Mouse (Mus musculus) heart, adult 2 months (tissue): ENCODE results near the gene Mad1l1. TPM values are rescaled to one million over a fixed set of nuclear protein-coding genes. Genes with fewer than 3 reads are reported as not detected.
"Not testable (repeated sequence)": the region's sequence is repeated elsewhere in the genome, so short reads cannot be mapped to it uniquely, and the experiment has no call there.

Experiments
- DNase-seq, 2 experiments: peaks; one replicate each; pipeline ENCODE4 v3.0.0; 2021
- H3K27ac ChIP-seq: fragments of 200-600 bp; 2 replicates; pipeline ENCODE4 v1.8.1; 2022
- H3K27me3 ChIP-seq: fragments of 200-500 bp; 2 replicates; pipeline ENCODE4 v1.6.1; 2012; ENCODE audit warnings: mild to moderate bottlenecking, low read length, inconsistent platforms, mixed read lengths; ENCODE audit not compliant: control insufficient read depth, insufficient read depth
- H3K36me3 ChIP-seq: fragments of 200-500 bp; 2 replicates; pipeline ENCODE4 v1.6.1; 2012; ENCODE audit warnings: low read length, inconsistent platforms; ENCODE audit not compliant: control insufficient read depth, insufficient read depth
- H3K4me1 ChIP-seq: fragments of 200-500 bp; 2 replicates; pipeline ENCODE4 v1.6.1; 2011; ENCODE audit warnings: low read length; ENCODE audit not compliant: control insufficient read depth, insufficient read depth
- H3K4me3 ChIP-seq: fragments of 200-600 bp; 2 replicates; pipeline ENCODE4 v1.8.1; 2022
- H3K79me2 ChIP-seq: fragments of 200-500 bp; replicated peaks from 2 replicates; pipeline ENCODE4 v1.6.1; 2012; ENCODE audit warnings: mild to moderate bottlenecking, inconsistent platforms, low read length, moderate library complexity, mixed read lengths; ENCODE audit not compliant: control insufficient read depth, insufficient read depth
- H3K9ac ChIP-seq: fragments of 200-500 bp; 2 replicates; pipeline ENCODE4 v1.6.1; 2012; ENCODE audit warnings: low read depth, mild to moderate bottlenecking, control low read depth, inconsistent platforms, low read length, mixed read lengths
- CTCF ChIP-seq: fragments of 200-600 bp; IDR thresholded peaks from 2 replicates; pipeline ENCODE4 v1.8.1; 2022; ENCODE audit warnings: antibody characterized with exemption, mild to moderate bottlenecking, moderate library complexity
- EP300 ChIP-seq: fragments of 200-500 bp; IDR thresholded peaks from 2 replicates; pipeline ENCODE4 v1.6.1; 2011; ENCODE audit warnings: low read depth, low read length, control low read depth; ENCODE audit not compliant: insufficient read depth
- POLR2A ChIP-seq: fragments of 200-500 bp; IDR thresholded peaks from 2 replicates; pipeline ENCODE4 v1.6.1; 2011; ENCODE audit warnings: mild to moderate bottlenecking, low read depth, low read length, control low read depth; ENCODE audit not compliant: insufficient read depth
- WGBS: fragments of 180-500 bp; shearing (Covaris S2); methylation state at CpG from one replicate; pipeline ENCODE4 v1.1.7; 2018; 5-methylcytosine and 5-hydroxymethylcytosine counted together
- intact Hi-C: fragments of 180-260 bp; cut with DNase I; formaldehyde crosslinking; loops from one replicate; pipeline ENCODE4 v1.15.1; 2025
- long read RNA-seq: library from polyadenylated mRNA; stranded (forward); transcript quantifications from one replicate; pipeline ENCODE4 v2.0.0, GENCODE M21; 2021
- polyA plus RNA-seq: library from polyadenylated mRNA; depleted of rRNA; stranded (reverse); fragments of >200 nt; gene quantifications from 2 replicates; pipeline ENCODE4 v1.2.3, GENCODE M21; 2012; rRNA removed
- total RNA-seq, 2 experiments: library from RNA; stranded (reverse); gene quantifications; 2 replicates each; pipeline ENCODE4 v1.2.3; 2021

Mad1l1 gene
- total RNA-seq (10 to 100 TPM in 1 of 2 experiments, 1 to 10 TPM in 1; 9.4 to 12.2 TPM), polyA plus RNA-seq (10.1 and 12.4 TPM in 2 replicates)
- long read RNA-seq, transcript Mad1l1-201 (18 exons, 2,640 nt), result major isoform, 9 of 16 reads
- long read RNA-seq, partial matches to known transcripts, result 2 of 16 reads
- long read RNA-seq, other reads (novel, unspliced or antisense), result 5 of 16 reads

GRCm38 (mm10) chr5:140321042-140321755 lies at the start of gene Mad1l1, which contains the start of gene Nudt1:
Gene Mad1l1 (minus strand): TSS chr5:140321552.
Gene Nudt1 (plus strand): TSS chr5:140321656.
- H3K9ac ChIP-seq, result peak within 1 kb of the TSS; percentile 98
- TF ChIP-seq POLR2A, result peak; percentile 79
- TF ChIP-seq EP300, result no peak
- peak; percentile 54 for TF ChIP-seq CTCF
- no peaks in the 10 kb centered on the region for H3K36me3 ChIP-seq
- peak within 1 kb of the TSS; percentile 91 for H3K27ac ChIP-seq
- peaks cover 6% of the 10 kb centered on the region for H3K79me2 ChIP-seq
- under 1% methylated on average over 60 of the region's 60 CpGs for whole genome bisulfite sequencing
- DNase-seq, result peak; percentile 94 to 96
- H3K27me3 ChIP-seq, result no peaks in the 10 kb centered on the region
- intact Hi-C loops, result no loop called here
- peaks cover 2% of the 10 kb centered on the region for H3K4me1 ChIP-seq
- H3K4me3 ChIP-seq, result peak within 1 kb of the TSS; percentile 64

GRCm38 (mm10) chr5:140370446-140371254 lies 49.3 kb upstream of the Mad1l1 start:
- DNase-seq, result peak; percentile 47 to 57
- Histone ChIP-seq H3K27ac (peak overlapping the region; percentile 45; the same call in 1 of the 2 replicates), H3K79me2 (peaks cover 3% of the 10 kb centered on the region; the same call in 1 of the 2 replicates), H3K4me3 (no peak overlapping the region), H3K27me3 (no peaks in the 10 kb centered on the region), H3K36me3 (no peaks in the 10 kb centered on the region), H3K4me1 (peaks cover 8% of the 10 kb centered on the region), H3K9ac (no peak overlapping the region)
- intact Hi-C loops, result no loop called here
- WGBS, result 33% methylated on average over 6 of the region's 6 CpGs
- no peak for TF ChIP-seq CTCF
- no peak for TF ChIP-seq POLR2A
- TF ChIP-seq EP300, result no peak

- Histone ChIP-seq H3K36me3 (no peaks in the 10 kb centered on the region), H3K79me2 (peaks cover 3% of the 10 kb centered on the region; the same call in 1 of the 2 replicates), H3K27ac (no peak overlapping the region), H3K4me1 (peaks cover 8% of the 10 kb centered on the region), H3K27me3 (no peaks in the 10 kb centered on the region), H3K4me3 (no peak overlapping the region), H3K9ac (no peak overlapping the region)
- no peak for DNase-seq
- no peak for TF ChIP-seq EP300
- no peak for TF ChIP-seq POLR2A
- TF ChIP-seq CTCF, result no peak
- intact Hi-C loops, result no loop called here
- 83% methylated on average over 2 of the region's 2 CpGs for WGBS
Measured at GRCm38 (mm10) chr5:140369466-140369865, 48.1 kb upstream of the Mad1l1 start.

- WGBS, result 94% methylated on average over 4 of the region's 4 CpGs
- Histone ChIP-seq H3K4me1 (peaks cover 8% of the 10 kb centered on the region), H3K27ac (no peak overlapping the region), H3K4me3 (no peak overlapping the region), H3K79me2 (peaks cover 1% of the 10 kb centered on the region; the same call in 1 of the 2 replicates), H3K27me3 (no peaks in the 10 kb centered on the region), H3K9ac (no peak overlapping the region), H3K36me3 (no peaks in the 10 kb centered on the region)
- TF ChIP-seq CTCF (no peak), EP300 (no peak), POLR2A (no peak)
- intact Hi-C loops, result no loop called here
- DNase-seq, result no peak
Measured at GRCm38 (mm10) chr5:140368926-140369325, 47.6 kb upstream of the Mad1l1 start.

GRCm38 (mm10) chr5:140368126-140368525 lies 46.8 kb upstream of the Mad1l1 start:
- intact Hi-C loops, H3K36me3 ChIP-seq, H3K27ac ChIP-seq, H3K79me2 ChIP-seq, DNase-seq, H3K4me1 ChIP-seq, H3K9ac ChIP-seq, H3K27me3 ChIP-seq, H3K4me3 ChIP-seq: not testable (repeated sequence)
- 93% methylated on average over 2 of the region's 2 CpGs for WGBS

- TF ChIP-seq EP300 (no peak), CTCF (no peak)
- Histone ChIP-seq H3K36me3 (no peaks in the 10 kb centered on the region), H3K9ac (no peak overlapping the region), H3K27me3 (no peaks in the 10 kb centered on the region), H3K4me3 (no peak overlapping the region), H3K4me1 (no peaks in the 10 kb centered on the region), H3K27ac (no peak overlapping the region), H3K79me2 (peaks cover 1% of the 10 kb centered on the region; the same call in 1 of the 2 replicates)
- 96% methylated on average over 5 of the region's 5 CpGs for WGBS
- intact Hi-C loops, result no loop called here
- no peak for DNase-seq
Measured at GRCm38 (mm10) chr5:140364415-140364814, 43.1 kb upstream of the Mad1l1 start.
